Mouse (Mus musculus) erythroblast, adult 5-6 weeks (primary cell): ENCODE data around the gene Dapk1. TPM values are rescaled to one million over a fixed set of nuclear protein-coding genes. Genes with fewer than 3 reads are reported as not detected.

Experiments
- ATAC-seq: replicated peaks from 2 replicates; pipeline ENCODE4 v1.8.0; 2016; ENCODE audit warnings: moderate number of reproducible peaks, mild to moderate bottlenecking, moderate TSS enrichment, inconsistent platforms; ENCODE audit not compliant: poor library complexity, low FRiP score, severe bottlenecking
- total RNA-seq, 2 experiments: library from RNA; stranded (forward) in 1 of 2; stranded (reverse) in 1 of 2; fragments of 150-400 nt in 1 of 2; fragments of 200-764, 138-1000 nt in 1 of 2; gene quantifications; 2 replicates each; pipeline versions ENCODE4 v1.2.3 to v1.2.4; 2015 to 2017; ENCODE audit warnings: low replicate concordance in 2 of 2

Gene Dapk1
- total RNA-seq, 2 experiments from 2014 or later, result 2.0 to 2.3 TPM

- ATAC-seq, result no peak
Observed at GRCm38 (mm10) chr13:60660056-60660455, 58.3 kb downstream of the Dapk1 start.

DNA sequence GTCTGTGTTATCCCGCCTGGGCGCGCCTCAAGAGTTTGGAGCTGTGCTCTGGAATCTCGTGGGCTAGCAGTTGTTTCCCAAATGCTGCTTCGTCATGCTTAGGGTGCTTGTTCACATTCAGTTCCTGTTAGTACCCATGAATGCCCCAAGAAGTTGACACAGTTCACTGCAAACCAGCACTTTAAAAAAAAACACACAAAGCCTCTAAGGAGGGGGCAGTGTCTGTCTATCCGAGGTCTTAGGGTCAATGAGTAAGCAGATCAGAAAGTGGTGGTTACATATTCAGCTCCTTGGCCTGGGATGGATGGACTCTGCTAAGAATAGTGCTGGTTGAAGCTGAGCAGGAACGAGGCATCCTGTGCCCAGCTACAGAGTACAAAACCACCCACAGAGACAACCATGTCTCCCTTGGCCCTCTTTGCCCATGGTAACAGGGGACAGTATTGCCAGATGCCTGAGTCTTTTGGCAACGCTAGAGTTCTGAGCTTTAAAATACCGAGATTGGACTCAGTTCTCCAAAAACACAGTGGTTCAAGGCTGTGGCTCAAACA lies 59.0 kb downstream of the Dapk1 start:
- ATAC-seq, result no peak

DNA sequence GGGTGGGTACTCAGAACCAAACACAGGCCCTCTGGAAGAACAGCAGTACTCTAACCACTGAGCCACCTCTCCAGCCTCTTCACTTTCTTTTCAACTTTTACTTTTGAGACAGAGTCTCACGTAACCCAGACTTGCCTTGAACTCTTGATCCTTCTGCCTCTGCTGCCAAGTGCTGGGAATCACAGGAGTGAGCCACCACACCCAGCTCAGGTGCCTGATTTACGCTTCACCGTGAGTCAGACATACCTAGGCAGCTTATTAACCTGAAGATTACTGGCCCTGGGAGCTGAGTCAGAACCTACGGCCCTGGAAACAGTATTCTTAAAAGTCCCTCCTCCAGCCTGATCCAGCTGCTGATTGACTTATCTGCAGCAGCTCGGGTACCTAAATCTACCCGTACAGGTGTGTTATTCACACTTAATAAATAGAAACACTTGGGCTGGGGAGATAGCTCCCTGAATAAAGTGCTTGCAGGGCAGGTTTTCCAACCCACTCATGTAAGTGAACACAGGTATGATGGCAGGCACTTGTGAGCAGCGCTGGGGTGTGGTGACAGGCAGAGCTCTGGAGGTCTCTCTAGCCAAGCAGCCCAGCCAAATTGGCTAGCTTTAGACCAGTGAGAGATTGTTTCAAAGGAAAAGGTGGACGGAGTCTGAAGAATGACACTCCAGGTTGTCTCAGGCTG lies 60.9 kb downstream of the Dapk1 start:
- ATAC-seq, result no peak

DNA sequence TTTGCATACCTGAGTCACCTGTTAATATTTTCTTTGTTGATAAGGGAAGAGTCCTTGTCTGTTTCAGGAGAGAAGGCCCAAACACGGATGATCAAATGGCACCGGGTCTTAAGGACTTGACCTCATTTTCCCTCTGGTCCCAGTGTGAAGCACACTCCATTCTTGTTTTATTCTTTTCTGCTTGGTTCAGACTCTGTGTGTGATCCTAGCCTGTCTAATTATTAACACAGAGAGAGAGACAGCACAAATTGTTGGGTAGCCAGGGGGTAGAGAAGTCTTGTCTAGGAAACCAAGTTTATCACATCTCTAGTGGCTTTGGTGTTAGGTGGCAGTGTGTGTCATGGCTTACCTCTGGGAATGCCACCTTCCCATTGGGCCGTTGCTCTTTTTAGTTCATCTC lies 62.3 kb downstream of the Dapk1 start:
- no peak for ATAC-seq

DNA sequence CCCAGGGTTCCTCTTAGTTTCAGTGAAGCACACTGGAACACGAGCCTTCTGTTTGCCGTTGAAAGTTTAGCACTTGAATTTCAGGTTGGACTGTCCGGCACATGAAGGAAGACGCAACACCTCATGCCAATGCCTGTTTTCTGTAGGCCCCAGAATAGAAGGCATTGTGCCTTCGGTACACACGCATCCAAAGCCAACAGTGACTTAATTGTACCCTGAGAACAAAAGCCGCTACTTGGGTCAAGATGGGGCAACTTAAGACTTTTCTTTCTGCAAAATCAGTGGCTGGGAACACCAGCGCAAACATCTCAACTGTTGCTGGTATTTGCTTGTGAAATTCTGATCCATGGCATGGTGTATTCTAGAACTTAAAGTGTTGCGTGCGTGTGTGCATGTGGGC lies 63.1 kb downstream of the Dapk1 start:
- no peak for ATAC-seq

- no peak for ATAC-seq
Observed at GRCm38 (mm10) chr13:60665402-60665801, 63.7 kb downstream of the Dapk1 start.

DNA sequence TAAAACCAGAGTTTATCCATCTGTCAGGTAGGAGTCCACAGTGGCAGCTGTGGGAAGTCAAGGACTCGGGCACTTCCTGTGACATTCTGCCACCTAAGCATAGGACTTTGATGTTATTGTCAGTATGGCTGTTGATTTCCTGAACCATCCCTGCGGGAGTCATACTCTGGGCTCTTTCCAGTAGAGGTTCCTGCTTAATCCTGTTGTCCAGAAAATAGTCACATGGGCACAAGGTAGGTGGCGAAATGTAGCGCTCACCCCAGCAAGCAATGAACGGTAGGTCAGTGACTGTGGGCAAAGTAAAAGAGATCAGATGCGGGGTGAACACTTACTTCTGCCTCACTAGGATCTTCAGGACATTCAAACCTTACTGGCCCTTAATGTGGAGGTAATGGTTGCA lies 66.3 kb downstream of the Dapk1 start:
- no peak for ATAC-seq

GRCm38 (mm10) chr13:60670605-60671004 lies 68.9 kb downstream of the Dapk1 start:
- no peak for ATAC-seq

- ATAC-seq, result no peak
Observed at GRCm38 (mm10) chr13:60671235-60671634, 69.5 kb downstream of the Dapk1 start.

DNA sequence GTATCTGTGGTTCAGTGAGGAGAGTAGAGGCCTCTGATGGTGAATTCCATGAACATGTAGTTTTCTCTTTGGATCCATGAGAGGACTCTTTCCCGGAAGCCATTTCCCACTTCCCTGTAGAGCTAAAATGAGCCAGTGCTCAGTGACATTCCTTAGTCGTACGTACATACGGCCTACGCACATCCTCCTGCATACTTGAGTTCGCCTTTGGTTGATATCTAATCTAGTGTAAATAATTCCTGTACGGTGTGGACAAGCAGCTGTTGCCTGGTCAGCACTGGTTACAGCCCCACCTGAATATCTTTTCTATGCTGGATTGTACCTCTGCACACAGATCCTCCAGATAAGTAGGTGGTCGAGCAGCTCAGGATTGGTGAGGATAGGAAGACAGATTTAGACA lies 70.5 kb downstream of the Dapk1 start:
- ATAC-seq, result no peak

- ATAC-seq, result peak; percentile 95
Observed at GRCm38 (mm10) chr13:60672882-60673675, 71.3 kb downstream of the Dapk1 start.

- no peak for ATAC-seq
Observed at GRCm38 (mm10) chr13:60674301-60674700, 72.6 kb downstream of the Dapk1 start.

GRCm38 (mm10) chr13:60674911-60675310 lies 73.2 kb downstream of the Dapk1 start:
- no peak for ATAC-seq

DNA sequence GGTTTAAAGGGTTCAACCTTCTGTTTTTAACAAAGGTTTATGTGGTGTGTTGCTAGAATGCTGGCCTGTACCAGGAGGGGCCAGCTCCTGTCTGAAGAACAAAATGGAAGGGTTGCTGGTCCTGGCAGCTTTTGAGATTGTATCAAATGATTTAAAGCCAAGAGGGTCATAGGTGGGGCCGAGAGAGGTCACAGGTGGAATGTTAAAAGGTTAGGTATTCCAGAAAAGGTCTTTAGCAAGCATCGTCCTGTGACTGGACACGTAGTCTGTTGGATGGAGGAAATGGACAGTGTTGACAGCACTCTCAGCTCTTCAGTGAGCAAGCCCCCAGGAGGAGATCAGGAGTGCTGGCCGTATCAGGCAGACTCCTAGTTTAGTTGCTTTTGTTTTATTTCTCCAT lies 73.7 kb downstream of the Dapk1 start:
- ATAC-seq, result no peak

GRCm38 (mm10) chr13:60678912-60679311 lies 77.2 kb downstream of the Dapk1 start:
- ATAC-seq, result no peak

DNA sequence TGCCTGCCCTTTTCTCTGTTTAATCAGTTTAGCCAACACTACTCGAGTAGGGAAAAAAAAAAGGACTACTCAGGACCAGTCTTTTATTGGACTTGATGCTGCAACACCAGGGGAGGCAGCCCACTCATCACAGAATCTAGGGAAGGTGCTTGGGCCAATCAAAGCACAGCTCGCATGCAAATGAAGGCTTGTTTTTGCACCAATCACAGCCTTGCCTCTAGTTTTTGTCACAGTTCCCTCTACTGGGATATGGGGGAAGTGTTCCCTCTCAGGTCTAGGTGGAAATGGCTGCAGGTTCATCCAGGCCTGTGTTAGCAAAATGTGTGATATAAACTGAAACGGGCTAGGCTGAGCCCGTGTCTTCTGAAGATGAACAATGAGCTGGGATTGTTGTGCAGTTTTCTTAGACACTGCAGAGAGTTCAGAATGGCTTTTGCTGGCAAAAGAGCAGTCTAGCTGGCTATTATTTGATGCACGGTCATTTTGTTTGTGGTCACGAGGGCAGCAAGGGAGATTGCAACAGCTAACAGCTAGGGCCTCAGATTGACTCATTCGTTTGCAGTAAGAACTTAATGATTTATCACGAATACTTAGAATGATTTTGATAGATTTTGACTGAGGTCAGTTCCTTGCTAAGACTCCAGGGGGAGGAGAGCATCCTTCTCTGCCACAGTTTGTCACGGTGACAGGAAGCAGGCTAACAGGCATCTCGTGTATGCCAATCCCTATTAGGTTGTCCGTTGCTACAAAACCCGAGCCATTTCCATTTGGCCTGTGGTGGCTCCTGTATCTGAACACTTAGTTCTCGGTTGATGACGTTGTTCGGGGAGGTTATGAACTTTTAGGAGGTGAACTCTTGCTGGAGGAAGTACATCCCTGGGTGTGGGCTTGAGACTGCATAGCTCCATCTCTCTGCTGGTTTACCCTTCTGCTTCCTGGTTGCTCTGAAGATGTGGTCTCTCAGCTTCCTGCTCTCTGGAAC lies 81.3 kb downstream of the Dapk1 start:
- ATAC-seq, result no peak

DNA sequence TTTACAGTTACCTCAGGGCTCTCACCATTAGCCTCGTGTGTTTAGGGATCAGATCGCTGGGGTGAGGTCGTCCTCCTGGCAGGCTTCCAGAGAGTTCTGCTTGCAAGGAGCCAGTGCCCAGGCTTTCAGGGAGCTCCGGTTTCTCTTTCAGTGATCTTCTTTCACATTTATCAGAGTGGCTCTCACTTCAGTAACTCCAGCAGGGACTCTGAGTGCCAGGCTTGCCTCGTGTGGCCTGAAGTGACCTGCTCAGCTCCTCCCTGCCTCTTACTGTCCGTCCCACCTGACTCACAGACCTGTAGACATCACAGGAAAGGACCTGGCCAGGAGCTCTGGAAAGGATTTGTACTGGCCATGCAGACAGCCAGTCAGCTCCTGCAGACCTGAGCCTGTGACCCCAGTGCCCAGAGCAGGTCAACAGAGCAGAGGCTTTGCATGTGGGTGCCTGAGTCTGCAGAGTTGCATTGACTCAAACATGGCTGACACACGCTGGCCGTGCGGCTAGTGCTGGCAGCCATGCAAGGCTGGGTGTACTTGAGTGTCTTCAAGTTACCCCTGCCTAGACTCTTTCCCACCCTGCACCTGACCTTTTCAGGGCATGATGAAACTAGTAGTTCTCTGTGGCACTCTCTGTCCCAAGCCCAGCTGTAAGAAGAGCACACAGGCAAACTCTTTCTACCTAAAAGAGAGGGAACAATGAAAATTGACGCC lies 82.5 kb downstream of the Dapk1 start:
- ATAC-seq, result no peak

GRCm38 (mm10) chr13:60684806-60685205 lies 83.1 kb downstream of the Dapk1 start:
- no peak for ATAC-seq

- no peak for ATAC-seq
Observed at GRCm38 (mm10) chr13:60685216-60685615, 83.5 kb downstream of the Dapk1 start.
